Mouse (Mus musculus) forebrain, postnatal 0 days (tissue): ENCODE measurements at regions not wholly inside any gene's neighbourhood (a gene's known extent, or its start where the extent isn't known, plus 50 kb on each side); places are given as distances from the start of the nearest gene placed in this dataset.

Source experiments
- ATAC-seq: fragments of 200-750 bp; cut with Nextera tagmentation; 2 replicates; pipeline ENCODE4 v1.8.0; 2017; ENCODE audit warnings: mild to moderate bottlenecking, moderate library complexity
- DNase-seq: peaks from one replicate; pipeline ENCODE4 v3.0.0-alpha.2; 2015
- H3K27ac ChIP-seq: fragments of 300-500 bp; sonication (generic); 2 replicates; pipeline ENCODE4 v1.5.1; 2014; ENCODE audit warnings: low read depth, mild to moderate bottlenecking, antibody characterized with exemption, low read length, moderate library complexity, mixed read lengths
- H3K27me3 ChIP-seq: fragments of 300-500 bp; sonication (generic); 2 replicates; pipeline ENCODE4 v1.6.1; 2014; ENCODE audit warnings: mild to moderate bottlenecking, low read length, mixed read lengths; ENCODE audit not compliant: insufficient read depth
- H3K36me3 ChIP-seq: fragments of 300-500 bp; sonication (generic); 2 replicates; pipeline ENCODE4 v1.6.1; 2014; ENCODE audit warnings: mild to moderate bottlenecking, moderate library complexity; ENCODE audit not compliant: insufficient read depth
- H3K4me1 ChIP-seq: fragments of 300-500 bp; sonication (generic); 2 replicates; pipeline ENCODE4 v1.6.1; 2014; ENCODE audit warnings: antibody characterized with exemption; ENCODE audit not compliant: insufficient read depth
- H3K4me2 ChIP-seq: fragments of 300-500 bp; sonication (generic); 2 replicates; pipeline ENCODE4 v1.6.1; 2014; ENCODE audit warnings: low read depth, mild to moderate bottlenecking, moderate library complexity
- H3K4me3 ChIP-seq: fragments of 300-500 bp; sonication (generic); 2 replicates; pipeline ENCODE4 v1.5.1; 2014; ENCODE audit warnings: low read depth, low read length, mixed read lengths
- H3K9ac ChIP-seq: fragments of 300-500 bp; sonication (generic); 2 replicates; pipeline ENCODE4 v1.6.1; 2014; ENCODE audit warnings: mild to moderate bottlenecking
- H3K9me3 ChIP-seq: fragments of 300-500 bp; sonication (generic); 2 replicates; pipeline ENCODE4 v1.6.1; 2016; ENCODE audit warnings: low read length
- CTCF ChIP-seq: sonication (generic); IDR thresholded peaks from 2 replicates; pipeline ENCODE4 v1.5.1; 2016; ENCODE audit warnings: antibody characterized with exemption, control low read depth, low read depth
- WGBS: fragments of 180-500 bp; shearing (Covaris S2); extraction: QIAGEN DNeasy Blood & Tissue Kit; methylation state at CpG from one replicate; pipeline ENCODE4 v1.1.7; 2014; 5-methylcytosine and 5-hydroxymethylcytosine counted together

DNA sequence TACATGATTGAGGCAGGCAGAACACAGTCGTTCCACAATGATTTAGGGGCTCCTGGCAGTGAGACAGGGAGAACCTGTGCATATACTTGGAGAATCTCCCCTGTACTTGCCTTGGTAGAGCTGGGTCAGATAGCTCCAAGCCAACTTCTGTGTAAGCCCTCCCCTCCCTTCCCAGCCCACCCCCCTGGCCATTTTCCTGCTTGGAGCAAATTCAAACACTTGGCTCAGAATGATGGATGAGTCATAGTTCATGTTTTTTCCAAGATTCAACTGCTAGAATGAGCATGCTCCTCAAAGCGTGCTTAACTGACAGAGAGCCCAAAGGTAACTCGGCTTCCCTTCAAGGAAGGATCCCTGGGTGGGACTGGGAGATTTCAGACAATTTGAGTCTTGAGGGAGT, 194.1 kb upstream of the Camk1g start:
- no peaks in the 10 kb centered on the region for H3K36me3 ChIP-seq
- H3K9ac ChIP-seq = no peak overlapping the region
- no peak overlapping the region for H3K4me2 ChIP-seq
- 41% methylated on average over 3 of the region's 3 CpGs for WGBS
- TF ChIP-seq CTCF = no peak
- ATAC-seq = peak; percentile 38; the same call in 1 of the 2 replicates
- no peak overlapping the region for H3K4me3 ChIP-seq
- H3K4me1 ChIP-seq = 0 out of 2 replicates have a peak, but pooled peaks cover 3% of the 10 kb centered on the region
- no peak for DNase-seq
- H3K9me3 ChIP-seq = no peaks in the 10 kb centered on the region
- H3K27ac ChIP-seq = no peak overlapping the region
- H3K27me3 ChIP-seq = no peaks in the 10 kb centered on the region

DNA sequence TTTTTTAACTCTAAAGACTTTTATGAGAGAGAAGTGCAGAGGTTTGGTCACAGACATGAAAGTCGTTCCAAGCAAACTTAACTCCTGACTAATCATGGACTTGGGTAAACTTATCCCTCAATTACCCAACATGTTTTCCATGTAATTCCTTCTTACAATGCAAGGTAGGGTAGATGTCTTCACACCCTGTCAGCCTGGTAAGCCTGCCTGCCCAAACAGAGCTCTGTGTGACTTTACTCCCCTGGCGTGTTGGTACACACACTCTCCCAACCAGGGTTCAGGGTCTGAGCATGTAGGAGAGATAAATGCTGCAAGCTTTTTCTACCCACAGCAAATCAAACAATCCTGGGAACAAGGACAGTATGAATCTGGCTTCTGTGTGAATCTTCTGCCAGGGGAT, 192.1 kb upstream of the Camk1g start:
- Histone ChIP-seq H3K4me3 (no peak overlapping the region), H3K9ac (no peak overlapping the region), H3K4me2 (no peak overlapping the region), H3K27ac (no peak overlapping the region), H3K36me3 (no peaks in the 10 kb centered on the region), H3K9me3 (no peaks in the 10 kb centered on the region), H3K27me3 (no peaks in the 10 kb centered on the region), H3K4me1 (0 out of 2 replicates have a peak, but pooled peaks cover 3% of the 10 kb centered on the region)
- no peak for DNase-seq
- ATAC-seq = no peak
- no peak for TF ChIP-seq CTCF
- WGBS = 96% methylated on average over 2 of the region's 2 CpGs

DNA sequence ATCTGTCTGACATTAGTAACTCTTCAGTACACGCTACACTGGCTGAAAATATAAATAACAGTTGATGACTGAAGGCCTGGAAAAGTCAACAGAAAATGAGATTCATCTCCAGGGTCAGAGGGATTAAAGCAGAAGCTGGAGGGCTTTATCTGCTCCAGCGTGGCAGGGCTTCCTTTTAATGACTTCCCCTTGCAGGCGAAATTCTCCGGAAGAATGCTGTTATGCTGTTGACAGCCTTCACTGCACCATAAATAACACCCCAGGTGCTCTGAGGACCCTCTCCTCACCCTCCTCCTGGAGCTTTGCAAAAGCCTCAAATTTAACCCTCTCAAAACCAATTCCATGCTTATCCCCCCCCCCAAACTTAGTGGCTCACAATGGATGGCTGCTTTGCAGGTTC, 188.0 kb upstream of the Camk1g start:
- Histone ChIP-seq H3K9me3 (no peaks in the 10 kb centered on the region), H3K4me2 (no peak overlapping the region), H3K9ac (no peak overlapping the region), H3K27ac (no peak overlapping the region), H3K36me3 (no peaks in the 10 kb centered on the region), H3K27me3 (no peaks in the 10 kb centered on the region), H3K4me1 (no peaks in the 10 kb centered on the region), H3K4me3 (no peak overlapping the region)
- TF ChIP-seq CTCF = no peak
- 20% methylated on average over 4 of the region's 4 CpGs for WGBS
- DNase-seq = no peak
- no peak for ATAC-seq

DNA sequence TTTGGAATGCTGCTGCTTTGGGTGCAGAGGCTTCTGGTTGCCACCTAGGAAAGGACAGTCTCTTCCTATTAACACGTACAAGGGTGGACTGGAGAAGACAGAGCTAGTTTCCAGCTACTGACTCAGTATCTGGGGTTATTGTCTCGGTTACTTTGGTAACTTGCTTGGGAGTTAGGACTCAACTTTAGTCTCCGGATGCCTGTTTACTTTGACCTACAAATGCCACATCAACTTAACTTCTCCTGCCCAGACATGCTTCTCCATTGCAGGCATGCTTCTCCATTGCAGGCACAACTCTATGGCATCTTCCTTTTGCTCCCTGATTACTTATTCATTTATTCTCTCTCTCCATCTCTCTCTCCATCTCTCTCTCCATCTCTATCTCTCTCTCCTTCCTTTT, 184.6 kb upstream of the Camk1g start:
- no peak overlapping the region for H3K9ac ChIP-seq
- no peak overlapping the region for H3K27ac ChIP-seq
- no peak overlapping the region for H3K4me3 ChIP-seq
- no peaks in the 10 kb centered on the region for H3K4me1 ChIP-seq
- no peaks in the 10 kb centered on the region for H3K36me3 ChIP-seq
- TF ChIP-seq CTCF = no peak
- 85% methylated on average over 3 of the region's 3 CpGs for WGBS
- H3K27me3 ChIP-seq = no peaks in the 10 kb centered on the region
- no peaks in the 10 kb centered on the region for H3K9me3 ChIP-seq
- H3K4me2 ChIP-seq = no peak overlapping the region
- no peak for DNase-seq
- ATAC-seq = no peak

DNA sequence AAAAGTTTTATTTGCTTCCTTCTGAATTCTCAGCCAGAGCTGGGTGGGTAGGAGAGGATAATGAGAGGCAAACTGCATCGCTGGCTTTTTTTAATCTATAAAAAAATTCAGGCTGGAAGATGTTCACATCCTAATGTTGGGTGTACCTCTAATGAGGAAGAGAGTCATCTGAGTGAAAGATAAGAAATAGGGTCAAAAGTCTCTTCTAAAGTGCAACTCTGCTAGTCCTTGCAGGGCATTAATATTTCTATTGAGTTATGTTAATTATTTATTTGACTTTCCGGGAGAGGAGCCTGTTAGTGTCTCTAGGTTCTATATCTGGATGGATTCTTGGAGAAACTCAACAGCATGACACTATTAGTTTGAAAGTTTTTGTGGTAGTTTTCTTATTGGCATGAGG, 182.2 kb upstream of the Camk1g start:
- TF ChIP-seq CTCF = no peak
- H3K27ac ChIP-seq = no peak overlapping the region
- no peak for DNase-seq
- H3K27me3 ChIP-seq = no peaks in the 10 kb centered on the region
- H3K9ac ChIP-seq = no peak overlapping the region
- no peaks in the 10 kb centered on the region for H3K36me3 ChIP-seq
- ATAC-seq = no peak
- 64% methylated on average over 2 of the region's 2 CpGs for WGBS
- H3K4me3 ChIP-seq = no peak overlapping the region
- H3K4me1 ChIP-seq = no peaks in the 10 kb centered on the region
- H3K4me2 ChIP-seq = no peak overlapping the region
- H3K9me3 ChIP-seq = no peaks in the 10 kb centered on the region

DNA sequence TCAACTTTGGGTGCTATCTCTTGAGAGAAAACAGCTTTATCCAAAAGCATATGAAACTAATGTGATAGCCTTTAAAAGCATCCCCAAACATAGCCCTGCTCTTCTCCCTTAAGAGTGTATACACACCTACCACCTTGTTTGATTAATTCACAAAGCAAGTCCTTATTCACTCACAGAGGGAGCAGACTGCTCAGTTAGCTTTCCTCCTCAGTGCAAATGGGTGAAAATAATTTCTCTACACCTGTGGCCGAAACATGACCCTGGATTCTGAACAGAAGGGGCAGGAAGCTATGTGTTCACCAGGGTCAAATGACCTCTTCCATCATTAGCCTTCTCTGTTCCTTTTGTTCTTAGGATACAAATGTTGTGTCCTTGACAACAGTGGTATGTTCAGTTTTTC, 181.2 kb upstream of the Camk1g start:
- no peak for ATAC-seq

DNA sequence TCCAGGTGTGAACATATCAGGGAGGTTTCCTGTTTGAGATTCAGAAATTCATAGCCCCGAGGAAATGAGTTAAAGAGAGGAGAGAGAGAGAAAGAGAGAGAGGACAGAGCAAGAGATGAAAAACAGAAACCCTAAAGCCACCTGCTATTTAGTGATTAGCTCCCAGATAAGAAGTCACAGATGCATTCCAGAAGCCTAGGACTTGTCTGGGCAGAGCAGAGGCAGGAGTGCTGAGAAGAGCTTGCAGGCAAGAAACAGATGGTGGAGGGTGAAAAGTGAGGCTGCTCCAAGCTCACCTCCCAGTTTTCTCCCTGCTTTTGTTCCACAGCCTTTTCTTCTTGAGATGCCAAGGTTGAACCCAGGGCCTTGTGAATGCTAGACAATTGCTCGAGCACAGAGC, 180.7 kb upstream of the Camk1g start:
- no peak overlapping the region for H3K27ac ChIP-seq
- DNase-seq (no peak), ATAC-seq (no peak)
- H3K4me2 ChIP-seq = no peak overlapping the region
- H3K4me1 ChIP-seq = no peaks in the 10 kb centered on the region
- no peak for TF ChIP-seq CTCF
- H3K9ac ChIP-seq = no peak overlapping the region
- 49% methylated on average over 2 of the region's 2 CpGs for WGBS
- H3K9me3 ChIP-seq = no peaks in the 10 kb centered on the region
- no peaks in the 10 kb centered on the region for H3K36me3 ChIP-seq
- H3K4me3 ChIP-seq = no peak overlapping the region
- H3K27me3 ChIP-seq = no peaks in the 10 kb centered on the region

More for the DNA sequence above, 181.2 kb upstream of the Camk1g start:
- no peak overlapping the region for H3K9ac ChIP-seq
- H3K27me3 ChIP-seq = no peaks in the 10 kb centered on the region
- no peaks in the 10 kb centered on the region for H3K4me1 ChIP-seq
- no peak for DNase-seq
- no peaks in the 10 kb centered on the region for H3K9me3 ChIP-seq
- H3K27ac ChIP-seq = no peak overlapping the region
- TF ChIP-seq CTCF = no peak
- no peaks in the 10 kb centered on the region for H3K36me3 ChIP-seq
- no peak overlapping the region for H3K4me2 ChIP-seq
- 76% methylated on average over 1 of the region's 1 CpGs for WGBS
- H3K4me3 ChIP-seq = no peak overlapping the region

DNA sequence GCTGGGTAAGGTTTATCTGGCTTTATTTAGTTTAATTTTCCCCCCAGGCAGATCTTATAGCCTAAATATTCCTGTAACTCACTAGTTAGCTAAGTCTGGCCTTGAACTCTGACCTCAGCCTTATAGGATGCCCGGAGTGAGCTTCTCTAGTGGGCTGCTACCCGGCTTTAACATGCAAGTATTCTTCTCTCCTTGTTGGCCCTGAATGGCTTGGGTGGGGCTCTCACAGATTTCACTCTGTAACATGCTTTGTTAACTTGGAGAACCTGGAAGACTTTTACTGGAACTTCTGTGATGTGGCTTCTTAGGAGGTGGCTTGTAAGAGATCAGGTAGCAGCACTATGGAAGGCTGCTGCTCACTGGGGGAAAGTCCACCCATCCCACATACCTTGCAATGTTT, 177.3 kb upstream of the Camk1g start:
- Histone ChIP-seq H3K9ac (no peak overlapping the region), H3K27ac (no peak overlapping the region), H3K4me3 (no peak overlapping the region)

More for the DNA sequence above, 177.3 kb upstream of the Camk1g start:
- Histone ChIP-seq H3K9me3 (no peaks in the 10 kb centered on the region), H3K4me1 (no peaks in the 10 kb centered on the region), H3K4me2 (no peak overlapping the region), H3K27me3 (no peaks in the 10 kb centered on the region), H3K36me3 (no peaks in the 10 kb centered on the region)
- TF ChIP-seq CTCF = no peak
- DNase-seq (no peak), ATAC-seq (no peak)
- 84% methylated on average over 2 of the region's 2 CpGs for WGBS
